Mouse (Mus musculus) heart, adult 2 months (tissue): ENCODE measurements around the gene Ssb.
A peak's percentile ranks its signal among the peaks of the same experiment; 100 is the strongest.

ENCODE experiments used
- CTCF ChIP-seq: fragments of 200-600 bp; IDR thresholded peaks from 2 replicates; pipeline ENCODE4 v1.8.1; 2022; ENCODE audit warnings: antibody characterized with exemption, mild to moderate bottlenecking, moderate library complexity
- EP300 ChIP-seq: fragments of 200-500 bp; IDR thresholded peaks from 2 replicates; pipeline ENCODE4 v1.6.1; 2011; ENCODE audit warnings: low read depth, low read length, control low read depth; ENCODE audit not compliant: insufficient read depth
- POLR2A ChIP-seq: fragments of 200-500 bp; IDR thresholded peaks from 2 replicates; pipeline ENCODE4 v1.6.1; 2011; ENCODE audit warnings: mild to moderate bottlenecking, low read depth, low read length, control low read depth; ENCODE audit not compliant: insufficient read depth

DNA sequence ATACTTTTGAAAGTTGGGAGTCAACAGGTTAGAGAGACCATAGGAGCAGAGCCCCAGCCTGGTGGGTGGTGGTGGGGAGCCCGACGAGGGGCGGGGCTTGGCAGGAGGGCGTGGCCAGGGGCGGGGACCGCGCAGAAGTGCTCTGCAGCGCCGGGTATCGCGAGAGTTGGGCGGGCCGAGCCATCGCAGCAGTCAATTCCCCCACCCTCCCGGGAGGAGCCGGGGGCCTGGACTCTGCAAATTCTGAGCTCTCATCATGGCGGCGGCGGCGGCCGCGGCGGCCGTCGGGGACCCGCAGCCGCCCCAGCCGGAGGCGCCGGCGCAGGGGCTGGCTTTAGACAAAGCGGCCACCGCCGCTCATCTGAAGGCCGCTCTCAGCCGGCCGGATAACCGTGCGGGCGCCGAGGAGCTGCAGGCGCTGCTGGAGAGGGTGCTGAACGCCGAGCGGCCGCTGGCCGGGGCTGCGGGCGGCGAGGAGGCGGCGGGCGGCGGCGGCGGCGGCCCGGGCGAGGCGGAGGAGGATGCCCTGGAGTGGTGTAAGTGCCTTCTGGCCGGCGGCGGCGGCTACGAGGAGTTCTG, 35.8 kb downstream of the Ssb start, which contains the start of gene Ubr3:
- no peak for TF ChIP-seq CTCF
- TF ChIP-seq POLR2A = peak; percentile 60; the same call in 1 of the 2 replicates
- no peak for TF ChIP-seq EP300
